Mouse (Mus musculus) ES-E14 (cell line): ENCODE results near the gene Cx3cr1.

Experiments used
- HCFC1 ChIP-seq: IDR thresholded peaks from 2 replicates; pipeline ENCODE4 v1.6.1; 2012; ENCODE audit warnings: low read length, inconsistent platforms, borderline replicate concordance; ENCODE audit not compliant: insufficient read depth
- ZC3H11A ChIP-seq: IDR thresholded peaks from 2 replicates; pipeline ENCODE4 v1.6.1; 2012; ENCODE audit warnings: low read depth, mild to moderate bottlenecking, inconsistent platforms, low read length, borderline replicate concordance

GRCm38 (mm10) chr9:119979749-119980148 lies 89.9 kb downstream of the Cx3cr1 start:
- TF ChIP-seq HCFC1 = no peak
- no peak for TF ChIP-seq ZC3H11A
